Mouse (Mus musculus): Measurements from ENCODE around the gene Ndufa7. TPM values are rescaled to one million over a fixed set of nuclear protein-coding genes. Genes with fewer than 3 reads are reported as not detected.
"Not testable (repeated sequence)": the region's sequence is repeated elsewhere in the genome, so short reads cannot be mapped to it uniquely, and the experiment has no call there.

Ndufa7 gene
- polyA plus RNA-seq, 1 experiment from 2014 or later: 477 TPM

DNA sequence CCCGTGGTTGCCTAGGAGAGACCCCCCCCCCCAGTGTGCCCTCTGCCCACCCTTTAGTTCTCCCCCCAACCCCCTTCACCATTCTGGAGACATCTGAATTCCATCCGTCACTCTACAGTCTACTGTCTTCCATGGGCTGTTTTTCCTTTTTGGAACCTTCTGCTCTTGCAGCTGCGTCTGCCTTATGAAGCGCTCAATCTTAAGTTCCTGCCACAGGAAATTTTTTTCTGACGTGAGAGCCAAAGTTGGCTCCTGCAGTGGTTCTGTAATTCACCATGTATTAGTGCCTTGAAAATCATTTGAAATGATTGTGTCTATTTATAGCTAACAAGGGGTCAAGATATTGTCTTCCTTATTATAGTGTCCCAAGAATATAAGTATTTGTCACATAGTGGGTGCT, 7.8 kb upstream of the Ndufa7 start:
- DNase-seq (ENCODE audit: low spot score): no peak
- H3K27ac ChIP-seq (replicated peaks): peak overlapping the region; percentile 91; the same call in 1 of the 2 replicates
- H3K9me3 ChIP-seq: no peaks in the 10 kb centered on the region
- 0 out of 2 replicates have a peak, but pooled peaks cover 1% of the 10 kb centered on the region for H3K27me3 ChIP-seq (replicated peaks; ENCODE audit: low read depth, poor library complexity, severe bottlenecking)
- peaks cover 38% of the 10 kb centered on the region for H3K36me3 ChIP-seq (replicated peaks)
- 86% methylated on average over 5 of the region's 5 CpGs for WGBS
- H3K4me3 ChIP-seq: peak overlapping the region; percentile 75
- H3K4me1 ChIP-seq: peaks cover 36% of the 10 kb centered on the region

DNA sequence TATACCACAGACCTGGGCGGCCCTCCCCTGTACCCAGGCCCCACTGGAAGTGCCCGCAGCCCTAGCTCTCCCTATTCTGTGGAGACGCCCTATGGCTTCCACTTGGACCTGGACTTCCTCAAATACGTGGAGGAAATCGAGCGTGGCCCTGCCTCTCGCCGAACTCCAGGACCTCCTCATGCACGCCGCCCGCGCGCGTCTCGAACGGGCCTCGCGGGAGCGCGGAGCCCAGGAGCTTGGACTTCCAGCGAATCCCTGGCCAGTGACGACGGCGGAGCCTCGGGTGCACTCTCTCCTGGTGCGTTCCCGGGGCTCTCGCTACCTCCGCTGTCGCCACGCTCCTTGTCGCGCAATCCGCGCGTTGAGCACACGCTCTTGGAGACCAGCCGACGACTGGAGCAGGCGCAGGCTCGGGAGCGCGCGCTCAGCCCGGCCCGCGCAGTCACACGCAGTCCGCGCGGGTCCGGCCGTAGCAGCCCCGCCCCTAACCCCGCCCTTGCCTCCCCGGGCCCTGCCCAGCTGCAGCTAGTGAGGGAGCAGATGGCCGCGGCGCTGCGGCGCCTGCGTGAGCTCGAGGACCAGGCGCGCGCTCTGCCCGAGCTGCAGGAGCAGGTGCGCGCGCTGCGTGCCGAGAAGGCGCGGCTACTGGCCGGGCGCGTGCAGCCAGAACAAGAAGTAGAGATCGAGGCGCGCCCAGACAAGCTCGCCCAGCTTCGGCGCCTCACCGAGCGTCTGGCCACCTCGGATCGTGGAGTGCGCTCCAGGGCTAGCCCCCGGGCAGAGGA, 7.0 kb upstream of the Ndufa7 start:
- under 1% methylated on average over 89 of the region's 89 CpGs for WGBS
- peak overlapping the region; percentile 75 for H3K4me3 ChIP-seq
- peak; percentile 98 for DNase-seq (ENCODE audit: low spot score)
- no peaks in the 10 kb centered on the region for H3K9me3 ChIP-seq
- peak overlapping the region; percentile 91 for H3K27ac ChIP-seq (replicated peaks)
- H3K27me3 ChIP-seq (replicated peaks; ENCODE audit: low read depth, poor library complexity, severe bottlenecking): no peaks in the 10 kb centered on the region
- H3K4me1 ChIP-seq: peaks cover 44% of the 10 kb centered on the region
- peaks cover 46% of the 10 kb centered on the region for H3K36me3 ChIP-seq (replicated peaks)

DNA sequence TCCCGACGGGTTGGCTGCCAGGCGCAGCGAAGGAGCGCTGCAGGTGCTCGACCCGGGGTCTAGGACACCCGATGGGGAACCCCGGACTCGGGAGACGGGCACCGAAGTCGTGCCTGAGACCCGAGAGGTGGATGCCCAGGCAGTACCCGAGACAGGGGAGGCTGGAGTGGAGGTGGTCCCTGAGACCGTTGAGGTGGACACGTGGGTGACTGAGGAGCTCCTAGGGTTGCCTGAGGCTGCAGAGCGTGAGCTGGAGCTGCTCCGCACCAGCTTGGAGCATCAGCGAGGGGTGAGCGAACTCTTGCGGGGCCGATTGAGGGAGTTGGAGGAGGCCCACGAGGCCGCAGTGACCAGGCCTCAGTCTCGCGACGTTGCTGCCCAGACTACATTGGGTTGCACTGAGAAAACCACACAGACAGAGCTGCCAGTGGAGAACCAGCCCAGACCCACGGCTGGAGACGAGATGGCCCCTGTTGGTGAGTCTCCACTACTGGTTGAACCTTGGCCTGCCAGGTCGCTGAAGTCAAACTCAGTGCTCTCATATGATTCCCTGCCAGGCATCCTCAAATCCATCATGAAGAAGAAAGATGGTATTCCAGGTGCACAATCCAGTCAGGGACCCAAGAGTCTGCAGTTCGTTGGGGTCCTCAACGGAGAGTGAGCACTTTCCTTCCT, 6.3 kb upstream of the Ndufa7 start:
- Histone ChIP-seq H3K4me3 (peak overlapping the region; percentile 75), H3K36me3 (replicated peaks) (peaks cover 53% of the 10 kb centered on the region), H3K4me1 (peaks cover 45% of the 10 kb centered on the region), H3K27ac (replicated peaks) (peak overlapping the region; percentile 91), H3K27me3 (replicated peaks; ENCODE audit: low read depth, poor library complexity, severe bottlenecking) (no peaks in the 10 kb centered on the region), H3K9me3 (no peaks in the 10 kb centered on the region)
- DNase-seq (ENCODE audit: low spot score): no peak
- WGBS: 21% methylated on average over 33 of the region's 33 CpGs

DNA sequence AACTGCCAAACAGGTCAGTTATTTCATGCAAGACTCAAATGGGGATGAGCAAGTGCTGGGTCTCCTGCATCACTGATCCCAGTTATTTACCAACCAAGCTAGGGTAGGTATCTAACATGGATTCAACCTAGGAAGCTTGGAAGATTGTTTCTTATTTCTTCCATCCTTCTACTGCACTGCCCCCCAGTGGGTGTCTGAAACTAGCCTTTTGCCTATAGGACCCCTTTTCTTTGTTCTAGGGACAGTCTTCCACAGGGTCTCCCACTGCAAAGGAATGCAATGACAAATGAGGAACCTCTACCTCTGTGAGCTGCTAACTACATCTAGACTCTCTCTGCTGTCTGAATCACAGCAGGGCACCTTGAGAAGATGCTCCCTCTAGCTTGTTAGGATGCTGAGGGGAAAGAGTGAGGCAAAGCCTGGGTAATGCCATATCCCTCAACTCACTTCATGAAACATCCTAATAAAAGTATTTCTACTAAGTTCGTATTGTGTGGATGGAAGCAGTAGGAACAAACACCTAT, 1.9 kb upstream of the Ndufa7 start:
- Histone ChIP-seq H3K27ac (replicated peaks) (no peak overlapping the region), H3K4me1 (peaks cover 51% of the 10 kb centered on the region), H3K27me3 (replicated peaks; ENCODE audit: low read depth, poor library complexity, severe bottlenecking) (no peaks in the 10 kb centered on the region), H3K9me3 (no peaks in the 10 kb centered on the region), H3K4me3 (peak overlapping the region; percentile 79), H3K36me3 (replicated peaks) (peaks cover 66% of the 10 kb centered on the region)
- WGBS: 88% methylated on average over 1 of the region's 1 CpGs
- DNase-seq (ENCODE audit: low spot score): no peak

DNA sequence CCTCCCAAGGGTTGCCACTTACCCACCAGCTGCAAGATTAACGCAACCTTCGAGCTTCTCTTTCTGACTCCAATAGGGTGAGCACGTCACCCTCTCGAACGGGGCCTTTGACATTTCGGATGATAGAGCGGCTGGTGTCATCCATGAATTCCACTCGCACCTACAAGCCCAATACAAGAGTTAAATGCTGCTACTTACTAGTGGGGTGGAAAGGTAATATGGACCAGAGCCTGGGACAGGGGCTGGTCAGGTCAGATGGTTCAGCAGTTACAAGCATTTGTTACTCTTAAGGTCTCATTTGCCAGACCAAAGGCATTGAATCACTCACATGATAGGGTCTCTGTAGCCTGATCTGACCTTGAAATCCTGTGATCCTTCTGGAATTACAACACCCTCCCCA, 1.2 kb upstream of the Ndufa7 start:
- H3K27me3 ChIP-seq (replicated peaks; ENCODE audit: low read depth, poor library complexity, severe bottlenecking); DNase-seq (ENCODE audit: low spot score); H3K9me3 ChIP-seq: not testable (repeated sequence)
- peak overlapping the region; percentile 79 for H3K4me3 ChIP-seq
- H3K36me3 ChIP-seq (replicated peaks): peaks cover 68% of the 10 kb centered on the region
- H3K4me1 ChIP-seq: peaks cover 44% of the 10 kb centered on the region
- H3K27ac ChIP-seq (replicated peaks): peak overlapping the region; percentile 92
- WGBS: 84% methylated on average over 8 of the region's 8 CpGs

DNA sequence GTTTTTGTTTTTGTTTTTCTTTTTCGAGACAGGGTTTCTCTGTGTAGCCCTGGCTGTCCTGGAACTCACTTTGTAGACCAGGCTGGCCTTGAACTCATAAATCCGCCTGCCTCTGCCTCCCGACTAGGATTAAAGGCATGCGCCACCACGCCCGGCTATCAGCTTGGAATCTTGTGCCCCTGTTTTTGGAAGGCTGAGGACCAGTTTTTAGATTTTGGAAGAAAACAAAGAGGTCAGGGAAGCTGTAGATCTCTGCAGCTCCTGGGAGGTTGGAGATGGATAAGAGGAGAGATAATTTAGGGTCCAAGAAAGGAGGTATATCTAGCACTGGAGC, 592 bp downstream of the Ndufa7 start:
- H3K27me3 ChIP-seq (replicated peaks; ENCODE audit: low read depth, poor library complexity, severe bottlenecking); H3K9me3 ChIP-seq; DNase-seq (ENCODE audit: low spot score): not testable (repeated sequence)
- Histone ChIP-seq H3K36me3 (replicated peaks) (peaks cover 68% of the 10 kb centered on the region), H3K27ac (replicated peaks) (peak overlapping the region; percentile 92), H3K4me1 (peaks cover 32% of the 10 kb centered on the region), H3K4me3 (peak overlapping the region; percentile 79)
- WGBS: 8% methylated on average over 6 of the region's 6 CpGs

DNA sequence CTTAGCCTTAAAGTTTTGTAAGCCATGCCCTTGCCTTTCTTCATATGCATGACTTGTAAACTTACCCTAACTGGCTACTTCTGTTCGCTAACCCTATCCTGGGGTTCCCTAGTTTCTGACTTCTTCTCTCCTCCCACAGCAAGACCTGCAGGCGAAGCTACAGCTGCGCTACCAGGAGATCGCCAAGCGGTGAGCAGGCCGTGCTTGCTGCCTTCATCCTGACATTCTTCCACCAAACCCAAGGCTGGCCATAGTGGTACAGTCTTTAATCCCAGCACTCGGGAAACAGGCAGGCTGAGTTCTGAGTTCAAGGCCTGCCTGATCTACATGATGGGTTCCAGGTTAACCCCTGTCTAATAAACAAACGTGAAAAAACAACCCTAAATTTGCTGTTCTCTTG, 1.1 kb downstream of the Ndufa7 start:
- H3K27me3 ChIP-seq (replicated peaks; ENCODE audit: low read depth, poor library complexity, severe bottlenecking): no peaks in the 10 kb centered on the region
- no peaks in the 10 kb centered on the region for H3K9me3 ChIP-seq
- peak overlapping the region; percentile 79 for H3K4me3 ChIP-seq
- peaks cover 68% of the 10 kb centered on the region for H3K36me3 ChIP-seq (replicated peaks)
- H3K27ac ChIP-seq (replicated peaks): peak overlapping the region; percentile 92
- DNase-seq (ENCODE audit: low spot score): no peak
- 87% methylated on average over 8 of the region's 8 CpGs for WGBS
- H3K4me1 ChIP-seq: peaks cover 32% of the 10 kb centered on the region

DNA sequence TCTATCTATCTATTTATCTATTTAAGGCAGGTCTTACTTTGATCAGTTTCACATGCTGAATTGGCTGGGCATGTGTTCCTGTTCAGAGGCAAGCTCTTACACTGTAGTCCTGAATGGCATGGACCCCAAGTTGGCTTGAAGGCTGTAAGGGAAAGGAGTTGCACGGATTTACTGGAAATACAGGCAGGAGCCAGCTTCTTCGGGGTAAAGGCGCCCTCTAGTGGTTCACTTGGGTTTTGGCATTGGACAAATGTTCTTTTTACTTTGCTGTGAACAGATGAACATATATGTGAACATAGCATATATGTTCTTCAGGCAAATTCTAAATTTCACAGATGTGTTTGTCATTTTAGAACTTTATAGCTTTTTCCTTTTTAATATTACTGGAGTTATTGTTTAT, 2.5 kb downstream of the Ndufa7 start:
- peaks cover 68% of the 10 kb centered on the region for H3K36me3 ChIP-seq (replicated peaks)
- no peaks in the 10 kb centered on the region for H3K27me3 ChIP-seq (replicated peaks; ENCODE audit: low read depth, poor library complexity, severe bottlenecking)
- H3K4me1 ChIP-seq: peaks cover 29% of the 10 kb centered on the region
- 1% methylated on average over 3 of the region's 3 CpGs for WGBS
- no peaks in the 10 kb centered on the region for H3K9me3 ChIP-seq
- no peak overlapping the region for H3K4me3 ChIP-seq
- H3K27ac ChIP-seq (replicated peaks): no peak overlapping the region
- DNase-seq (ENCODE audit: low spot score): peak; percentile 81

DNA sequence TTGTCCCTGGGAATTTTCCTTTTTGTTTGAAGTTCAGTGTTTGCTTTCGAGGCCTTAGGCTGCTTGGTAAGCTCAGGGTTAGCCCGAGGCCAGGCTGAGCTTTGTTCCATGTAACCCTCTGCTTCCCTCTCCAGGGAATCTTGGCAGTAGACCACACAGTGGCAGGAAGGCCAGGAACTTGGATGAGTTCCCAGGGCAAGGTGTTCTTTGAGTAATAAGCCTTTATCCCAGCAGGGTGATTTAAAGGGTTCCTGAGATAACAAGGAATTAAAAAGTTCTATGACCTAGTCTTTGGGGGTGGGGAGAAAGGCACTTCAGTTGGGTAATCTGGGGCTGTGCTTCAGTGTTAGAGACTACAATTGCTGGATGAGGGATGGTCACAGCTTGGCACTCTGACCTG, 4.5 kb downstream of the Ndufa7 start:
- no peak overlapping the region for H3K4me3 ChIP-seq
- no peak for DNase-seq (ENCODE audit: low spot score)
- no peak overlapping the region for H3K27ac ChIP-seq (replicated peaks)
- peaks cover 12% of the 10 kb centered on the region for H3K4me1 ChIP-seq
- peaks cover 70% of the 10 kb centered on the region for H3K36me3 ChIP-seq (replicated peaks)
- no peaks in the 10 kb centered on the region for H3K9me3 ChIP-seq
- no peaks in the 10 kb centered on the region for H3K27me3 ChIP-seq (replicated peaks; ENCODE audit: low read depth, poor library complexity, severe bottlenecking)
- WGBS: 78% methylated on average over 2 of the region's 2 CpGs

DNA sequence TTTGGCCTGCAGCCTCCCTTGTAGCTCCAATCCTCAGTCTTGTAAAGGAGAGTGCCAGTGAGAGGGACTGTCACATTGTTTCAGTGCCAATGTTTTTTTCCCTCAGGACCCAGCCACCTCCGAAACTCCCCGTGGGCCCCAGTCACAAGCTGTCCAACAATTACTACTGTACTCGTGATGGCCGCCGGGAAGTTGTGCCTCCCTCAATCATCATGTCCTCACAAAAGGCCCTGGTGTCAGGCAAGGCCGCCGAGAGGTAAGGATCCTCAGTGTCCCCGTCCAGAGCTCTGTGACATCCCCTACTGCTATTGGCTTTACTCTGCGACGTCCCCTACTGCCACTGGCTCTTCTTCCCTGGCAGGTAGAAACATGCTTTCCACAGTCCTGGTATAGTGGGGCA, 5.2 kb downstream of the Ndufa7 start:
- H3K36me3 ChIP-seq (replicated peaks): peaks cover 77% of the 10 kb centered on the region

DNA sequence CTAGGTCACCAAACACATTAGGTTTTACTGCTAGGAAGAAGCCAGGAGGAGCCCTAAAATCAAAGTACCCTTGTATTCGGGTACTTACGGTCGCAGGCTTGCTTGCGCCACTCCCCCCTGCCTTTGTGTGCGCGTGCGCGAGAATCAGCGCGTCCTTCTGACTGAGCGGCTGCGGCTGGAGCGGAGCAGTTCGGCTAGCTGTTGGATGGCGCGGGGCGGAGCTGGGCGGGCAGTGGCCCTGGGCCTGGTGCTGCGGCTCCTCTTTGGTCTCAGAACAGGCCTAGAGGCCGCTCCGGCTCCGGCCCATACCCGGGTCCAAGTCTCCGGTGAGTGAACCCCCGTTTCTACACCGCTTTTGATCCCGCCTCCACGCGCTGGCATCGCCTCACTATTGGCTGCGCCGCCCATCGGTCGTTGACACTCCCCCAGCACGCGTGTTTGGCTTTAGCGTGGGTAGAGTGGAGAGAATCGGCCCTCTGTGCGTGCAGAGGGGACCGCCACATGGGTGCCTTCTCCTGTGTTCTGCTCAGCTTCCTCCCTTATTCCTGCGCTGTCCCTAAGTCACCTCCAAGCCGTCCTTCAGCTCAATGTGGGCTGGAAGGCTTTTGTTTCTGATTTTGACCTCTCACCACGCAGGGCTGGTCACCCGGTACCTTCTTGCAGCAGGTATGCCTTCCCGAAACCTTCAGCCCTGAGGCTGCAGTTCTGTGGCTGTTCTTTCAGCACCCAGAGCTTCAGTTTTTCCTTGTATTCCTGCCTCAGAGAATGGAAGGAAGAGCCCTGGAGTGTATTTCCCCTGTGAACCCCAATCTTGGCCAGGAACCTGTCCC, 18.8 kb downstream of the Ndufa7 start, which contains the start of gene Cd320:
Gene Cd320 (plus strand): TSS at position 126 of the 830 bp plus-strand sequence.
- H3K9me3 ChIP-seq: no peaks in the 10 kb centered on the region
- H3K27me3 ChIP-seq (replicated peaks; ENCODE audit: low read depth, poor library complexity, severe bottlenecking): no peaks in the 10 kb centered on the region
- DNase-seq (ENCODE audit: low spot score): peak; percentile 93
- peaks cover 46% of the 10 kb centered on the region for H3K36me3 ChIP-seq (replicated peaks)
- under 1% methylated on average over 45 of the region's 45 CpGs for WGBS
- peaks cover 15% of the 10 kb centered on the region for H3K4me1 ChIP-seq
- peak within 1 kb of the TSS; percentile 95 for H3K27ac ChIP-seq (replicated peaks)
- H3K4me3 ChIP-seq: peak within 1 kb of the TSS; percentile 95

More for the DNA sequence above, 5.2 kb downstream of the Ndufa7 start:
- Histone ChIP-seq H3K4me3 (no peak overlapping the region), H3K4me1 (peaks cover 12% of the 10 kb centered on the region), H3K27me3 (replicated peaks; ENCODE audit: low read depth, poor library complexity, severe bottlenecking) (no peaks in the 10 kb centered on the region), H3K27ac (replicated peaks) (no peak overlapping the region), H3K9me3 (no peaks in the 10 kb centered on the region)
- 89% methylated on average over 10 of the region's 10 CpGs for WGBS
- no peak for DNase-seq (ENCODE audit: low spot score)

DNA sequence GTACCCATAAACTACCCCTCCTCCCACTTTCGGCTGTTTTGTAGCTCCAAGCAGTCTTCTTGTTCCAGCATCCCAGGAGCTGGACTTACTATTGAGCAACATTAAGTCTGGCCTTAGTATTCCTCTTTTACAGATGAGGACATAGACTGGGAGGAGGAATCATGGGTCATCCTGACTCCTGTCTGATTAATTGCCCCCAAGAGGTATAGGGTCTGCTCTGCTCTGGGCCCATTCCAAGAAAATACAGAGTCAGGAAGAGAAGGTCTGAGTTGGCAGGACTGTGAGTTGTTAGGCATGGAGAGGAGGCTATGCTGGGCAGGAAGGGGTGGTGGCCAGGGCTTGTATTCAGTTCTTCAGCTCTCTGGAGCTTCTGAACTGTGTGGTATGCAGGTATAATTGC, 19.8 kb downstream of the Ndufa7 start:
- Histone ChIP-seq H3K4me3 (peak overlapping the region; percentile 95), H3K4me1 (peaks cover 15% of the 10 kb centered on the region), H3K9me3 (no peaks in the 10 kb centered on the region), H3K36me3 (replicated peaks) (peaks cover 46% of the 10 kb centered on the region), H3K27ac (replicated peaks) (no peak overlapping the region), H3K27me3 (replicated peaks; ENCODE audit: low read depth, poor library complexity, severe bottlenecking) (no peaks in the 10 kb centered on the region)
- WGBS: 83% methylated on average over 1 of the region's 1 CpGs
- DNase-seq (ENCODE audit: low spot score): no peak

All from embryonic facial prominence, embryonic 10.5 days (tissue).